Mouse (Mus musculus) left cerebral cortex, postnatal 4 days (tissue): Measurements from ENCODE around the gene Postn. TPM values are rescaled to one million over a fixed set of nuclear protein-coding genes. Genes with fewer than 3 reads are reported as not detected.

Experiments
- DNase-seq: peaks from one replicate; pipeline ENCODE4 v3.0.0-alpha.2; 2022
- intact Hi-C: fragments of 180-260 bp; cut with DNase I; formaldehyde crosslinking; loops from one replicate; pipeline ENCODE4 v1.15.1; 2025
- total RNA-seq, 2 experiments: library from RNA; stranded (reverse); gene quantifications; 2 replicates each; pipeline ENCODE4 v1.2.3; 2021

The Postn gene
- total RNA-seq, 2 experiments from 2014 or later: 9.6 to 11.3 TPM

DNA sequence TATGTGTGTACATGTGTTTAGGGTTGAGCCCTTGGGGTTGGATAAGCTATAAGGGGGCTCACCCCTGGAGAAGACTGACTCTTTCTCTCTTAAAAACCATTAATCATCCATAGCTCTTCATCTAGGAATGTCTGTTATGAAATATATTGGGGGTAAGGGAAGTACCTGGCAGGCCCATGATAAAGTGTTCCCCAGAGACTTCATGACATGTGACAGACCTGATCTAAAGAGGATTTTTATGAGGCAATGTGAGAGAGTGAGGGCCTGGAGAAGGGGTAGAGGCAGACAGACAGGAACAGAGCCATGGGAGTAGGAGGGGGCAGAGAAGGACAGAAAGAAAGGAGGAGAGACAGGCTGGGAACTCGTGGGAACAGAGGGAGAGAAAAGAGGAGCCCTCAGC lies 53.5 kb downstream of the Postn start:
- no peak for DNase-seq
- intact Hi-C loops: no loop called here

DNA sequence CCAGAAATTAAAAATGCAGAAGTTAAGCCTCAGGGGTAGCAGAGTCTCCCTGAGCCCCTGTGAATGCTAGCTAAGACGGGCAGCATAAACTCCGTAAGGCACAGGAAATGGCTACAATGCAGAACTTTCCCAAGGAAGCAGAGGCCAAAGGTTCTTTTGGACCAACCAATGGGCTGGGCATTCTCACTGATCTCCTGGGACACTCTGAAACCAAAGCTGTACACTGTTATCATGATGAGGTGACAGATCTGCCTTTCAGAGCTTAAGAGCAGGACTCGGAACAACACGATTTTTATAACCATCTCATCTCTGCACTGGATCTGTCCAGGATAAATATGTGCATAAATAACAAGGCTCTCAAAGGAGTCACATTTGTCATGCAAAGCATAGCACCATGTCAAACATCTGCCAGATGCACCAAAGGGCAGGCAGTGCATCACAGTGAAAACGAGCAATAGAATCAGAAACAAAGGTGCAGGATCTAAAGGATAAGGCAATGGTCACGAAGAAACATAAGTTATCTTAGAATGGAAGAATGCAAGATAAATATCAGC lies 57.0 kb downstream of the Postn start:
- intact Hi-C loops: no loop called here
- no peak for DNase-seq

GRCm38 (mm10) chr3:54420189-54420928 lies 59.5 kb downstream of the Postn start:
- DNase-seq: no peak
- intact Hi-C loops: no loop called here

- DNase-seq: no peak
- intact Hi-C loops: no loop called here
Observed at GRCm38 (mm10) chr3:54420983-54421382, 60.1 kb downstream of the Postn start.

- intact Hi-C loops: no loop called here
- no peak for DNase-seq
Observed at GRCm38 (mm10) chr3:54421666-54422065, 60.8 kb downstream of the Postn start.

DNA sequence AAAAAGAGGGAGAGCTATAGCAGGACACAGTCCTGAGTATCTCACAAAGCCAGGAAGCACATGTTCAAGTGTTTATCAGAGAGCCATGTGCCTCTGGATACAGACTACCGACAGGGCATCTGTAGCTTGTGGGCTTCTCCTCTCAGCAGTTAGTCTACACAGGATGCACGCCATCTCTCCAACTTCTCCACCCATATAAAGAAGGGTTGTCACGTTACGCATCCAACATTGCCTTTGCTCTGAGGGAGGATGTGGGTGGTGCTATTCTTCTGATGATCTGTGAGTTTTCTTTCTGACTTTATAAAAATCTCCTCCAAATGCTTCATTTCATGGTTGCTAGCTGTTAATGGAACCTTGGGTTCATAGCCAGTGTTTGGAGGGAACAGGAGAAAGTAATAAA lies 63.2 kb downstream of the Postn start:
- no peak for DNase-seq
- intact Hi-C loops: no loop called here

DNA sequence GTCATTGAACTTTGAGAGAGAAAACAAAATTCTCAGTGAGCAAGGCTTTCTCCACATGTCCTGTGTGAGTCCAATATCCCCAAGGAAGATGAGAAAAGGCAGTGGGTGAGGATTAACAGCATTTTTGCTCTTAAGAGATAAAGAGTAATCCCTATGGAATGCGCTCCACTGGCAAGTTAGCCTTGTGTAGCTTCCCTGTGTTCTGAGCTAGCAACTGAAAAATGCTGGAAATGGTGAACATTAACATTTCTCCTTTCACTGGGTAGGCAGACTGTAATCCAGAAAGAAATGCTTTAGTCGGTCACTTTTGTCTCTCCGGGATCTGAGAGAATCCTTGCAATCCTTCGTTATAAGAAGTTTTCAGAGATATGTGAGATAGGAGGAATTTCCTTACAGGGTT lies 70.8 kb downstream of the Postn start:
- no peak for DNase-seq
- intact Hi-C loops: no loop called here

DNA sequence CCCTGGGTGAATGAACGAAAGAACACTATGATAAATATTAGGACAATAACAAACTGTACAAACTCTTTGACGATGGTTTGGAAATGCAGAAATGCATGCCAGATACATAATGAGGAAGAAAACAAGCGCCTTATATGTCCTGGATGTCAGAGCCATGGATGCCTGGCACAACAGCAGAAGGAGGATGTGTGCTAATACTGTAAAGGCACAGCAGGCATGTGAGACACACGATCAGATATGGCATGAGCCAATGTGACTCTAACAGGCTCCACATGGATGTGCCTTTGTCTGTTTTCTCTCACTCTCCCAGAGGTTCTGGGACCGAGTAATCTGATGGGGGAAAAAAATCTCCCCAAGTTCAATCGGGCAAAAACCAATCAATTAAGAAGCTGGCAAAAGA lies 71.3 kb downstream of the Postn start:
- DNase-seq: no peak
- intact Hi-C loops: no loop called here

- intact Hi-C loops: no loop called here
- DNase-seq: no peak
Observed at GRCm38 (mm10) chr3:54432605-54433004, 71.7 kb downstream of the Postn start.

GRCm38 (mm10) chr3:54434571-54434970 lies 73.7 kb downstream of the Postn start:
- intact Hi-C loops: no loop called here
- no peak for DNase-seq

DNA sequence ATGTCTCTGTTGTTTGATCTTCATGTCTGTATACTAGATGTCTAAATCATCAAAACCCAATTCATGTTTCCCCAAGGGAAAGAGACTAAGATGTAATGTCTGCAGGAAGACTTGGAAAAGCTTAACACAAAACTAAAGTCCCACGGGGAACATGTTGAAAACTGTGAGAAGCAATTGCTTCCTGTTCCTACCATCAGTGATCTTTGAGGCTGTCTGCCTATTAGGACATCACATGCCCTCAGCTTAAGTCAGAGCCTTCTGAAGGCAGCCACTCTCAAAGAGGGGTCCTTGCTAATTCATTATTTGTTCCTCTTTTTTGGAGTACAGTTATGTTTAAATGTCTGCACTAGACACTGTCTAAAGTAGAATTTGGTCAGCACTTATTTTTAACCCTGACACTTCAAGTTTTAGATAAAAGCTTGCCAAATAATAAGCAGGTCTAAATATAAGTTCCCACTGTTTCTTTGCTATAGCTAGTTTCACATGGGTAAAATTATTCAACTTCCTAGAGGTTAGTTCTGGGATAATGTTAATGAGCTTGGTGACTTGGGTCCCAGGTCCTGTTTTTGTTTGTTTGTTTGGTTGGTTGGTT lies 75.6 kb downstream of the Postn start:
- intact Hi-C loops: no loop called here
- no peak for DNase-seq

Other genes starting within 250 kb of the Postn start
- 10 to 100 TPM; 55.1 to 60.5 TPM for gene Trpc4, start 205.1 kb upstream of the Postn start, total RNA-seq